Mouse (Mus musculus) urinary bladder, postnatal 4 days (tissue): ENCODE measurements around the gene Ap4e1.
"Not testable (repeated sequence)": the region's sequence is repeated elsewhere in the genome, so short reads cannot be mapped to it uniquely, and the experiment has no call there.

Source experiments
- DNase-seq, 2 experiments: peaks; one replicate each; pipeline ENCODE4 v3.0.0; 2021 to 2022; ENCODE audit warnings: low spot score in 2 of 2

Ap4e1 gene

DNA sequence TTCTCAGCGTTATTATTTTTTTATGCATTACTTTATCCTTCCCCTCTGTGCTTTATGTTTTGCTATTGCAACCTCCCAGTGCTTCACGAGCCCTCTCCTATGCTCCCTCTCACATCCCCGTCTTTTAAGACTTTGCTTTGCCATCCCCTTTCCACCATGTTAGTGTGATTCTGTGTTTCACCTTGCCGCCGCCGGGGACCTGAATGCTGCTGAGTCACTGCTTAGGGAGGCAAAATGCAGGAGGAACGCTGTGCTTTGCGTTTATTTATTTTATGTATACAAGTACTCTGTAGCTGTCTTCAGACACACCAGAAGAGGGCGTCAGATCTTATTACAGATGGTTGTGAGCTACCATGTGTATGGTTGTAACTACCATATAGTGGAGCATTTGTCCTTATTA lies 69.1 kb downstream of the Ap4e1 start:
- DNase-seq = no peak

DNA sequence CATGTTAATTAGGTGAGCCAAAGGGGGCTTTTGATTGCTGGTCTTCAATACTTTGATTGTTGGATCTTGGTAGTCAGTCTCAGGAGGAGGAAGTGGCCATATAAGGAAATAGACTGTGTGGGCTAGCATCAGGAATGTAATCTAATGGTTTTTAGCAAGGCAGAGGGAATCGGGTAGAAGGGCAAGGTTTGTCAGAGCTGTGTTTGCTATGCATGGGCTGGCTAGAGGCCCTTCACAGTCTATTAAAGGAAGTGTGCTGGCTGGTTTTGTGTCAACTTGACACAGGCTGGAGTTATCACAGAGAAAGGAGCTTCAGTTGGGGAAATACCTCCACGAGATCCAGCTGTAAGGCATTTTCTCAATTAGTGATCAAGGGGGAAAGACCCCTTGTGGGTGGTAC lies 70.5 kb downstream of the Ap4e1 start:
- not testable (repeated sequence) for DNase-seq

DNA sequence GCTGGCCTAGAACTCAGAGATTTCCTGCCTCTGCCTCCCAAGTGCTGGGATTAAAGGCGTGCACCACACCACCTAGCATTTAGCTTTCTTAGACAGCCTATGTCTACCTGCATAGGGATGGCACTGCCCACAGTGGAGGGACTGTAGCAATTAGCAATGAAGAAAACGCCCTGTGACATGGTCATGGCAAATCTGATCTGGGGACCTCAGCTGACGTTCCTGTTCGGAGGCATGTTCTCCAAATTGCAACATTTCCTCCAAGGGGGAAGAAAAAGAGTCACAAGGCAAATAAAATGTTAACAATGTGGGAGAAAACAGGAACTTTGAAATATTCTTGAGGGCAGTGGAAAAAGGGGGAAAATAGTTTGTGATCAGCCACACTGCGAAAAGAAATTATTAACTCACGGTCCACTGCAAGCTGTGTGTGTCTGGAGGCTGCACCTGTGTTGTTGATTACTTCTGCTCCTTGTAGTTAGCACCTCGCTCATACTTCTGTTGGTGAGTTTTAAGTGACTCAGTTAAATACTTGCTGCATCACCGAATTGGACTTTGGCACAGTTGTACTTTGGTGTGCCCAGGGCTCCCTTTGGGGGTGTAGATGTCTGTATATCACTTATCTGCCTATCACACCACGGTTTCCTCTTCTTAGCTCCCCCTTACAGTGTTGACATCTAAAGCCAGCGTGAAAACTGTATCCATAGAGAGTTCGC lies 71.5 kb downstream of the Ap4e1 start:
- no peak for DNase-seq

- DNase-seq = no peak
These were observed 72.2 kb downstream of the Ap4e1 start for GRCm38 (mm10) chr2:127080591-127081218.

GRCm38 (mm10) chr2:127086235-127086634 lies 77.7 kb downstream of the Ap4e1 start:
- no peak for DNase-seq

DNA sequence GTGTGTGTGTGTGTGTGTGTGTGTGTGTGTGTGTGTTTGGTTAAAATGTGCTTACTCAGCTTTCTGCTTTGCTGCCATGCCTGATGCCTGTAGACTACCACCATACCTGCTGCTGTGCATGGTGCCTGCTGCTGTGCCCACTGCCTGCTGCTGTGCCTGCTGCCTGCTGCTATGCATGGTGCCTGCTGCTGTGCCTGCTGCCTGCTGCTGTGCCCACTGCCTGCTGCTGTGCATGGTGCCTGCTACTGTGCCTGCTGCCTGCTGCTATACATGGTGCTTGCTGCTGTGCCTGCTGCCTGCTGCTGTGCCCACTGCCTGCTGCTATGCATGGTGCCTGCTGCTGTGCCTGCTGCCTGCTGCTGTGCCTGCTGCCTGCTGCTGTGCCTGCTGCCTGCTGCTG lies 81.6 kb downstream of the Ap4e1 start:
- not testable (repeated sequence) for DNase-seq

DNA sequence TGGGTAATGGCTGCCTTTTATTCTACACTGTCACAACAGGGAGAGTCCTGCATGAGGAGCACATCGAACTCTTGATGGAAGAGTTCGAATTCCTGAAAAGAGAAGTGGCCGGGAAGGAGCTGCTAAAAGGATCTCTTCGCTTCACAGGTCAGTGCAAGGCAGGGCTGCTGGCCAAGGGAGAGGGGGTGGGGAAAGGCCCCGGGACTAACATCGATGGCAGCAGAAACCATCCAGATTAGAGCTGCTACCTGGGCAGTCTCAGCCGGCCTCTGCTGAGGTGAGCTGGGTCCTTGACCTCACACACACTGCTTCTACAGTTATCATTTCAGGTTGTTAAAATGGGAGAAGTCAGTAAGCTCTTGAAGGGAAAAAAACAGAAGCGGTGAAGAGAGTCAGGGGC lies 83.5 kb downstream of the Ap4e1 start:
- no peak for DNase-seq

- no peak for DNase-seq
These were observed 100.5 kb downstream of the Ap4e1 start for GRCm38 (mm10) chr2:127108986-127109385.
